Mouse (Mus musculus): ENCODE data around the gene Runx1. TPM values are rescaled to one million over a fixed set of nuclear protein-coding genes. Genes with fewer than 3 reads are reported as not detected.

Runx1 gene
- polyA plus RNA-seq, 1 experiment from 2014 or later: 18.9 TPM

GRCm38 (mm10) chr16:92627262-92627661, 198.7 kb downstream of the Runx1 start:
- no peak for ATAC-seq (ENCODE audit: insufficient number of reproducible peaks, low FRiP score, low TSS enrichment, low read depth)
- Histone ChIP-seq H3K4me2 (replicated peaks) (0 out of 2 replicates have a peak overlapping the region, but pooled peaks have one; percentile 15), H3K9ac (no peak overlapping the region), H3K27ac (replicated peaks) (peak overlapping the region; percentile 59), H3K9me3 (replicated peaks) (no peaks in the 10 kb centered on the region), H3K4me3 (replicated peaks) (no peak overlapping the region), H3K27me3 (no peaks in the 10 kb centered on the region), H3K36me3 (no peaks in the 10 kb centered on the region), H3K4me1 (peaks cover 44% of the 10 kb centered on the region)
- 26% methylated on average over 6 of the region's 6 CpGs for WGBS

GRCm38 (mm10) chr16:92623953-92624352, 202.0 kb downstream of the Runx1 start:
- WGBS: 62% methylated on average over 11 of the region's 11 CpGs
- H3K9ac ChIP-seq: no peak overlapping the region
- H3K4me3 ChIP-seq (replicated peaks): no peak overlapping the region
- no peak overlapping the region for H3K27ac ChIP-seq (replicated peaks)
- H3K27me3 ChIP-seq: no peaks in the 10 kb centered on the region
- no peak for ATAC-seq (ENCODE audit: insufficient number of reproducible peaks, low FRiP score, low TSS enrichment, low read depth)
- no peaks in the 10 kb centered on the region for H3K36me3 ChIP-seq
- H3K9me3 ChIP-seq (replicated peaks): no peaks in the 10 kb centered on the region
- H3K4me2 ChIP-seq (replicated peaks): no peak overlapping the region
- H3K4me1 ChIP-seq: peaks cover 30% of the 10 kb centered on the region

DNA sequence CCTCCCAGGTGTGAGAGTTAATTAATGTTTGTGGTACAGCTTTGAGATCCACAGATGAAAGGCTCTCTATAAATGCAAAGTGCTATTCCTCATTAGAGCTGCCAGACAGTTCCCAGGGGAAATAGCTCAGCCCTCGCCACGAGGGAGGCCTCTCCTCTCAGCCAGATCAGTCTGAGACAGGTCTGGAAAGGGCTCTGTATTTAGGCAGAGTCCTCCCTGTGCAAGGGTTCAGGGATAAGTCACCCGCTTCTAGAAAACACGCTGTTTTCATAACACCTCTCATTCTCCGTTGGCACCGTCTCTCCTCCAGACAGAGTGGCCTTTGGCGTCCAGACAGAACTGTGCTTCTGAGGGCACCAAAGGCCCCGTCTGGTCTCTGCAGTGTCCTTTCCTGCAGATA, 204.1 kb downstream of the Runx1 start:
- WGBS: 58% methylated on average over 8 of the region's 8 CpGs
- Histone ChIP-seq H3K36me3 (no peaks in the 10 kb centered on the region), H3K9ac (no peak overlapping the region), H3K9me3 (replicated peaks) (0 out of 2 replicates have a peak, but pooled peaks cover 8% of the 10 kb centered on the region), H3K4me2 (replicated peaks) (no peak overlapping the region), H3K4me3 (replicated peaks) (no peak overlapping the region), H3K4me1 (peaks cover 15% of the 10 kb centered on the region; the same call in 1 of the 2 replicates), H3K27ac (replicated peaks) (no peak overlapping the region), H3K27me3 (no peaks in the 10 kb centered on the region)
- no peak for ATAC-seq (ENCODE audit: insufficient number of reproducible peaks, low FRiP score, low TSS enrichment, low read depth)

DNA sequence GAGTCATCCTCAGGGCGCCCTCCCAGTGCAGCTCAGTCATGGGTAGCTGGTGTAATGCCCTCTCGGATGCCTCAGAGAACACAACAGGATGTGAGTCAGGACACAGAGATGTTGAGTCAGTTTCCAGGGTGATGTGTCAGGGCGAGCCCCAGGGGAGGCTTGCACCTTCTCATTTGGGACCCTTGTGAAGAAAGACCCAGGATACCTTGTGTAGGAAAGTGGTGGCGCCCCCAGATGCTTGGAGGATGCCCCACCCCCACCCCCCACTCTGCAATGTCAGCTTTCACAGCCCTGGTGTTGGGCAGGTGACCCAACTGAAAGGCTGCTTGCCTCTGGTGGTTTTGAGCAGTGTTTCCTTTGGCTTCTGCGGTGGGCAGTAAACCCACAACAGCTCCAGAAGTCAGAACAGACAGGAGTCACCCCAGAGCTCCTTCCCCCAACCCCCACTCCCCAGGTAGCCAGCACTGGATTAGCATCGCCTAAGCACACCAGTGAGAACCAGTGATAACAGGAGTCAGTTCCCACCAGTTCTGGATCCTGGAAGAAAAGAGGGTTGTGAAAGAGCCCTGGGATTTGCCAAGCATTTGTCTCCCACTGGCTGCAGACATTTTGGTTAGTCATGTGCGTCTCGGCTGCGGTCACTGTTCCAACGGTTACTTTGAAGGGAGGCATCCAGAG, 205.0 kb downstream of the Runx1 start:
- no peak overlapping the region for H3K4me2 ChIP-seq (replicated peaks)
- no peak for ATAC-seq (ENCODE audit: insufficient number of reproducible peaks, low FRiP score, low TSS enrichment, low read depth)
- 58% methylated on average over 10 of the region's 10 CpGs for WGBS
- H3K9me3 ChIP-seq (replicated peaks): 0 out of 2 replicates have a peak, but pooled peaks cover 8% of the 10 kb centered on the region
- no peaks in the 10 kb centered on the region for H3K36me3 ChIP-seq
- H3K27me3 ChIP-seq: no peaks in the 10 kb centered on the region
- no peak overlapping the region for H3K4me3 ChIP-seq (replicated peaks)
- no peak overlapping the region for H3K27ac ChIP-seq (replicated peaks)
- no peak overlapping the region for H3K9ac ChIP-seq
- H3K4me1 ChIP-seq: peaks cover 10% of the 10 kb centered on the region; the same call in 1 of the 2 replicates

DNA sequence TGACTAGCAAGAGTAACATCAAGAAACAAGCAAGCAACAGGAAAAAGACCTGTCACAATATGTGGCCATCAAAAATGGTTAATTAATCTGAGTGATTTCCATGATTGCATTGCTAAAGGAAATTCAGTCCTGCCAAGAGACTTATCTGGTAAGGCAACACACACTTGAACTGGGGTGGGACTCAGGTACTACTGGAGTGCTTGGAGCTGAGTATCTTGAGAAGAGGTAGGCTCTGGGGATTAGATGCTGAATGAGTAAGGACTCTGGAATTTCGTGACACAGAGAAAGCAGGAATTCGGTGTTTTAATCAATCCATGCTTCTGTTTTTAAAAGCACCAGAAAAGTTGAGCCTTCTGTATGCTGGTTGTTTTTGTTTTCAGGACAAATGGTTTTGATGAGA, 209.1 kb downstream of the Runx1 start:
- H3K27me3 ChIP-seq: no peaks in the 10 kb centered on the region
- H3K9me3 ChIP-seq (replicated peaks): 0 out of 2 replicates have a peak, but pooled peaks cover 8% of the 10 kb centered on the region
- H3K4me1 ChIP-seq: peaks cover 16% of the 10 kb centered on the region; the same call in 1 of the 2 replicates
- H3K27ac ChIP-seq (replicated peaks): no peak overlapping the region
- WGBS: 73% methylated on average over 2 of the region's 2 CpGs
- no peak overlapping the region for H3K4me2 ChIP-seq (replicated peaks)
- no peaks in the 10 kb centered on the region for H3K36me3 ChIP-seq
- H3K9ac ChIP-seq: no peak overlapping the region
- no peak for ATAC-seq (ENCODE audit: insufficient number of reproducible peaks, low FRiP score, low TSS enrichment, low read depth)
- H3K4me3 ChIP-seq (replicated peaks): no peak overlapping the region

- Histone ChIP-seq H3K9ac (no peak overlapping the region), H3K27me3 (no peaks in the 10 kb centered on the region), H3K27ac (replicated peaks) (no peak overlapping the region), H3K36me3 (no peaks in the 10 kb centered on the region), H3K9me3 (replicated peaks) (0 out of 2 replicates have a peak, but pooled peaks cover 8% of the 10 kb centered on the region), H3K4me2 (replicated peaks) (no peak overlapping the region), H3K4me1 (peaks cover 13% of the 10 kb centered on the region; the same call in 1 of the 2 replicates), H3K4me3 (replicated peaks) (no peak overlapping the region)
- WGBS: 83% methylated on average over 15 of the region's 15 CpGs
- ATAC-seq (ENCODE audit: insufficient number of reproducible peaks, low FRiP score, low TSS enrichment, low read depth): no peak
Observed at GRCm38 (mm10) chr16:92615234-92615799, 210.6 kb downstream of the Runx1 start.

- Histone ChIP-seq H3K36me3 (no peaks in the 10 kb centered on the region), H3K4me2 (replicated peaks) (no peak overlapping the region), H3K4me1 (peaks cover 29% of the 10 kb centered on the region), H3K9me3 (replicated peaks) (0 out of 2 replicates have a peak, but pooled peaks cover 2% of the 10 kb centered on the region), H3K27ac (replicated peaks) (peak overlapping the region; percentile 34; the same call in 1 of the 2 replicates), H3K9ac (no peak overlapping the region), H3K27me3 (no peaks in the 10 kb centered on the region), H3K4me3 (replicated peaks) (no peak overlapping the region)
- 30% methylated on average over 8 of the region's 8 CpGs for WGBS
- no peak for ATAC-seq (ENCODE audit: insufficient number of reproducible peaks, low FRiP score, low TSS enrichment, low read depth)
Observed at GRCm38 (mm10) chr16:92612546-92612945, 213.4 kb downstream of the Runx1 start.

- 84% methylated on average over 12 of the region's 12 CpGs for WGBS
- Histone ChIP-seq H3K9me3 (replicated peaks) (no peaks in the 10 kb centered on the region), H3K36me3 (no peaks in the 10 kb centered on the region), H3K27me3 (no peaks in the 10 kb centered on the region), H3K4me1 (peaks cover 29% of the 10 kb centered on the region), H3K9ac (no peak overlapping the region), H3K27ac (replicated peaks) (no peak overlapping the region; the same call in 1 of the 2 replicates), H3K4me3 (replicated peaks) (no peak overlapping the region), H3K4me2 (replicated peaks) (no peak overlapping the region)
- ATAC-seq (ENCODE audit: insufficient number of reproducible peaks, low FRiP score, low TSS enrichment, low read depth): no peak
Observed at GRCm38 (mm10) chr16:92611641-92612149, 214.3 kb downstream of the Runx1 start.

DNA sequence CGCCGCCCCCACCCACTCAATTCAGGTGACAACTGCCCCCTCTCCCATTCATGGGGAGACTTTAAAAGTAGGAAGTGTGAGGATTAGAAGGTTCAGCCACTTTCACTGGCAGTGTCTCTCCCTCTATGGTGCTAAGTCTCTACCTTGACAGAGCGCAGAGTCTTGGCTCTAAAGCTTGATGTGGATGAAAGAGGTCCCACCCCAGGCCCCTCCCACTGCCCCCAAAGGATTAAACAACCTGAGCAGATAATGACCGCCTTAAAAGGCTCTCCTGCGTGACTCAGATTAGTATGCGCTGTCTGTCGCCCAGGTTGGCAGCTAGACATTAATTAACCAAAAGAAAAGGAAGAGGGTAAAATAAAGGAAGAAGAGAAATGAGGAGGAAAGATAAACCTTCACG, 215.5 kb downstream of the Runx1 start:
- Histone ChIP-seq H3K4me1 (peaks cover 37% of the 10 kb centered on the region), H3K4me3 (replicated peaks) (no peak overlapping the region), H3K27ac (replicated peaks) (0 out of 2 replicates have a peak overlapping the region, but pooled peaks have one; percentile 44), H3K4me2 (replicated peaks) (no peak overlapping the region), H3K9me3 (replicated peaks) (no peaks in the 10 kb centered on the region), H3K36me3 (no peaks in the 10 kb centered on the region), H3K9ac (no peak overlapping the region), H3K27me3 (peaks cover 4% of the 10 kb centered on the region; the same call in 1 of the 2 replicates)
- 56% methylated on average over 8 of the region's 8 CpGs for WGBS
- ATAC-seq (ENCODE audit: insufficient number of reproducible peaks, low FRiP score, low TSS enrichment, low read depth): no peak

- peak overlapping the region; percentile 55 for H3K27ac ChIP-seq (replicated peaks)
- H3K27me3 ChIP-seq: peaks cover 4% of the 10 kb centered on the region; the same call in 1 of the 2 replicates
- no peak for ATAC-seq (ENCODE audit: insufficient number of reproducible peaks, low FRiP score, low TSS enrichment, low read depth)
- H3K4me3 ChIP-seq (replicated peaks): no peak overlapping the region
- WGBS: 36% methylated on average over 11 of the region's 11 CpGs
- H3K4me2 ChIP-seq (replicated peaks): no peak overlapping the region
- H3K36me3 ChIP-seq: no peaks in the 10 kb centered on the region
- H3K4me1 ChIP-seq: peaks cover 39% of the 10 kb centered on the region
- no peaks in the 10 kb centered on the region for H3K9me3 ChIP-seq (replicated peaks)
- no peak overlapping the region for H3K9ac ChIP-seq
Observed at GRCm38 (mm10) chr16:92609717-92610077, 216.3 kb downstream of the Runx1 start.

- H3K27me3 ChIP-seq: peaks cover 4% of the 10 kb centered on the region; the same call in 1 of the 2 replicates
- no peak overlapping the region for H3K9ac ChIP-seq
- WGBS: 24% methylated on average over 8 of the region's 8 CpGs
- ATAC-seq (ENCODE audit: insufficient number of reproducible peaks, low FRiP score, low TSS enrichment, low read depth): no peak
- no peaks in the 10 kb centered on the region for H3K9me3 ChIP-seq (replicated peaks)
- H3K4me2 ChIP-seq (replicated peaks): no peak overlapping the region
- H3K27ac ChIP-seq (replicated peaks): peak overlapping the region; percentile 55
- H3K36me3 ChIP-seq: no peaks in the 10 kb centered on the region
- no peak overlapping the region for H3K4me3 ChIP-seq (replicated peaks)
- peaks cover 39% of the 10 kb centered on the region for H3K4me1 ChIP-seq
Observed at GRCm38 (mm10) chr16:92609006-92609716, 216.8 kb downstream of the Runx1 start.
